Mouse (Mus musculus) CH12.LX (cell line): ENCODE results near the gene Fgfrl1. TPM values are rescaled to one million over a fixed set of nuclear protein-coding genes. Genes with fewer than 3 reads are reported as not detected.

Source experiments
- DNase-seq: peaks from one replicate; pipeline ENCODE4 v3.0.0-alpha.2; 2013; ENCODE audit errors: extremely low read depth
- H3K27ac ChIP-seq: 2 replicates; pipeline ENCODE4 v1.5.1; 2012; ENCODE audit warnings: low read depth, mild to moderate bottlenecking, control low read depth, moderate library complexity; ENCODE audit not compliant: insufficient read depth
- H3K27me3 ChIP-seq: replicated peaks from 2 replicates; pipeline ENCODE3; 2012; ENCODE audit warnings: inconsistent platforms
- H3K36me3 ChIP-seq, 2 experiments: replicated peaks in 1 of 2; 2 replicates each; pipeline versions ENCODE3 to v1.6.1; 2012; ENCODE audit warnings: inconsistent platforms in 1 of 2, low read length in 1 of 2, mild to moderate bottlenecking in 1 of 2, mixed read lengths in 1 of 2, moderate library complexity in 1 of 2; ENCODE audit not compliant: control insufficient read depth in 1 of 2, insufficient read depth in 1 of 2
- H3K4me1 ChIP-seq, 2 experiments: 2 replicates each; pipeline ENCODE4 v1.6.1; 2012; ENCODE audit warnings: inconsistent platforms in 1 of 2, moderate library complexity in 1 of 2; ENCODE audit not compliant: insufficient read depth in 2 of 2, control insufficient read depth in 1 of 2
- H3K4me2 ChIP-seq: 2 replicates; pipeline ENCODE4 v1.6.1; 2012; ENCODE audit warnings: low read depth, mild to moderate bottlenecking, control low read depth; ENCODE audit not compliant: poor library complexity, insufficient read depth, severe bottlenecking
- H3K4me3 ChIP-seq, 3 experiments: fragments of 150-350 bp in 1 of 3; sonication (generic) in 1 of 3; replicated peaks in 1 of 3; 2 replicates each; pipeline versions ENCODE3 to v1.5.1; 2011 to 2012; ENCODE audit warnings: low read depth in 2 of 3, low read length in 2 of 3, mild to moderate bottlenecking in 2 of 3, moderate library complexity in 2 of 3, control low read depth in 1 of 3, improper control_type of control experiment in 1 of 3, inconsistent platforms in 1 of 3, mixed read lengths in 1 of 3; ENCODE audit not compliant: poor library complexity in 1 of 3
- H3K79me2 ChIP-seq: replicated peaks from 2 replicates; pipeline ENCODE4 v1.6.1; 2012; ENCODE audit warnings: mild to moderate bottlenecking, moderate library complexity; ENCODE audit not compliant: control insufficient read depth, poor library complexity, insufficient read depth, severe bottlenecking; ENCODE audit errors: extremely low read depth
- H3K9ac ChIP-seq: 2 replicates; pipeline ENCODE4 v1.6.1; 2012; ENCODE audit warnings: low read depth, mild to moderate bottlenecking, control low read depth, moderate library complexity; ENCODE audit not compliant: insufficient read depth
- H3K9me3 ChIP-seq: replicated peaks from 2 replicates; pipeline ENCODE3; 2012; ENCODE audit warnings: low read length, inconsistent platforms, mixed read lengths
- BHLHE40 ChIP-seq: IDR thresholded peaks from 2 replicates; pipeline ENCODE4 v1.6.1; 2011; ENCODE audit warnings: mild to moderate bottlenecking, low read depth, low read length, improper control_type of control experiment
- ELF1 ChIP-seq: IDR thresholded peaks from 2 replicates; pipeline ENCODE4 v1.6.1; 2014; ENCODE audit warnings: low read depth, mild to moderate bottlenecking, inconsistent platforms, low read length, improper control_type of control experiment
- EP300 ChIP-seq: IDR thresholded peaks from 2 replicates; pipeline ENCODE4 v1.6.1; 2011; ENCODE audit warnings: low read length, improper control_type of control experiment
- GABPA ChIP-seq: IDR thresholded peaks from 2 replicates; pipeline ENCODE4 v1.6.1; 2012; ENCODE audit warnings: low read depth, low read length, improper control_type of control experiment, inconsistent platforms; ENCODE audit not compliant: insufficient replicate concordance
- IRF4 ChIP-seq: IDR thresholded peaks from 2 replicates; pipeline ENCODE4 v1.6.1; 2014; ENCODE audit warnings: low read depth, mild to moderate bottlenecking, inconsistent platforms, low read length, improper control_type of control experiment
- MEF2A ChIP-seq: IDR thresholded peaks from 2 replicates; pipeline ENCODE4 v1.6.1; 2014; ENCODE audit warnings: low read depth, mild to moderate bottlenecking, inconsistent platforms, low read length, improper control_type of control experiment, borderline replicate concordance
- MXI1 ChIP-seq: IDR thresholded peaks from 2 replicates; pipeline ENCODE4 v1.6.1; 2011; ENCODE audit warnings: mild to moderate bottlenecking, low read depth, low read length, improper control_type of control experiment
- MYC ChIP-seq: IDR thresholded peaks from 2 replicates; pipeline ENCODE4 v1.6.1; 2011; ENCODE audit warnings: low read depth, mild to moderate bottlenecking, improper control_type of control experiment, low read length
- PAX5 ChIP-seq: IDR thresholded peaks from 2 replicates; pipeline ENCODE4 v1.6.1; 2012; ENCODE audit warnings: low read length, inconsistent platforms, mixed read lengths
- POLR2A ChIP-seq: IDR thresholded peaks from 2 replicates; pipeline ENCODE4 v1.6.1; 2011; ENCODE audit warnings: low read depth, mild to moderate bottlenecking, improper control_type of control experiment, low read length
- RAD21 ChIP-seq: IDR thresholded peaks from 2 replicates; pipeline ENCODE4 v1.6.1; 2011; ENCODE audit warnings: low read depth, mild to moderate bottlenecking, low read length, improper control_type of control experiment, moderate library complexity
- RCOR1 ChIP-seq: conservative IDR thresholded peaks from 2 replicates; pipeline ENCODE4 v1.6.1; 2012; ENCODE audit warnings: low read depth, mild to moderate bottlenecking, inconsistent platforms, low read length, improper control_type of control experiment
- SMC3 ChIP-seq: IDR thresholded peaks from 2 replicates; pipeline ENCODE4 v1.6.1; 2011; ENCODE audit warnings: low read depth, low read length, improper control_type of control experiment
- TCF12 ChIP-seq: IDR thresholded peaks from 2 replicates; pipeline ENCODE4 v1.6.1; 2014; ENCODE audit warnings: low read depth, mild to moderate bottlenecking, inconsistent platforms, low read length, improper control_type of control experiment
- USF1 ChIP-seq: IDR thresholded peaks from 2 replicates; pipeline ENCODE4 v1.6.1; 2014; ENCODE audit warnings: low read depth, mild to moderate bottlenecking, inconsistent platforms, low read length, improper control_type of control experiment
- ZC3H11A ChIP-seq: IDR thresholded peaks from 2 replicates; pipeline ENCODE4 v1.6.1; 2012; ENCODE audit warnings: low read depth, mild to moderate bottlenecking, inconsistent platforms, low read length, improper control_type of control experiment
- ZKSCAN1 ChIP-seq: IDR thresholded peaks from 2 replicates; pipeline ENCODE4 v1.6.1; 2012; ENCODE audit warnings: low read depth, inconsistent platforms, low read length, improper control_type of control experiment, borderline replicate concordance
- ZMIZ1 ChIP-seq: IDR thresholded peaks from 2 replicates; pipeline ENCODE4 v1.6.1; 2012; ENCODE audit warnings: low read depth, mild to moderate bottlenecking, inconsistent platforms, low read length, improper control_type of control experiment
- ZNF384 ChIP-seq: IDR thresholded peaks from 2 replicates; pipeline ENCODE4 v1.6.1; 2012; ENCODE audit warnings: low read depth, low read length, improper control_type of control experiment, inconsistent platforms
- dilution Hi-C: fragments of 300-500 bp; cut with MboI; formaldehyde crosslinking; loops from 2 replicates; pipeline ENCODE4 v1.14.3; 2020; ENCODE audit warnings: low sequenced_read_pairs; ENCODE audit not compliant: extremely low pct_unique_long_range_greater_than_20kb, extremely low pct_ligation_motif_present
- in situ Hi-C: fragments of 300-500 bp; cut with MboI; formaldehyde crosslinking; loops from 3 replicates; pipeline ENCODE4 v1.14.3; 2019; ENCODE audit warnings: low sequenced_read_pairs, low pct_ligation_motif_present, low pct_unique_long_range_greater_than_20kb, mixed read lengths
- polyA plus RNA-seq: library from polyadenylated mRNA; unstranded; fragments of >175 nt; gene quantifications from 2 replicates; pipeline ENCODE4 v1.2.1, GENCODE M21; 2012; ENCODE audit warnings: low read depth; ENCODE audit not compliant: insufficient read length
- total RNA-seq, 2 experiments: library from RNA; depleted of rRNA; stranded (reverse); fragments of 300-350 nt in 1 of 2; fragments of >200 nt in 1 of 2; gene quantifications; 2 replicates each; pipeline ENCODE4 v1.2.3; 2012 to 2014

The Fgfrl1 gene
- total and polyA plus RNA-seq, 3 experiments = 0.17 to 0.64 (median 0.26) TPM

GRCm38 (mm10) chr5:108708981-108709731 is 17.0 kb downstream of the Fgfrl1 start:
- in situ Hi-C loops = no loop called here
- no peaks in the 10 kb centered on the region for H3K9me3 ChIP-seq
- peaks cover 14% of the 10 kb centered on the region for H3K27me3 ChIP-seq
- no peak for TF ChIP-seq IRF4
- no peak for TF ChIP-seq RAD21
- TF ChIP-seq MYC = no peak
- TF ChIP-seq ZNF384 = no peak
- TF ChIP-seq TCF12 = no peak
- TF ChIP-seq SMC3 = no peak
- no peak for TF ChIP-seq GABPA
- TF ChIP-seq EP300 = no peak
- TF ChIP-seq ZKSCAN1 = no peak
- no peak for TF ChIP-seq ZC3H11A
- no peak for TF ChIP-seq MXI1
- TF ChIP-seq BHLHE40 = no peak
- no peak for TF ChIP-seq RCOR1
- TF ChIP-seq USF1 = no peak
- TF ChIP-seq ZMIZ1 = no peak
- H3K9ac ChIP-seq = no peak overlapping the region
- no peak overlapping the region for H3K4me2 ChIP-seq
- no peak overlapping the region for H3K27ac ChIP-seq
- dilution Hi-C loops = no loop called here
- no peaks in the 10 kb centered on the region for H3K4me1 ChIP-seq
- DNase-seq = no peak
- H3K36me3 ChIP-seq = no peaks in the 10 kb centered on the region
- no peaks in the 10 kb centered on the region for H3K79me2 ChIP-seq
- H3K4me3 ChIP-seq = no peak overlapping the region

- Histone ChIP-seq H3K27ac (no peak overlapping the region), H3K9me3 (no peaks in the 10 kb centered on the region), H3K79me2 (no peaks in the 10 kb centered on the region), H3K4me1 (no peaks in the 10 kb centered on the region), H3K4me3 (no peak overlapping the region), H3K27me3 (peaks cover 25% of the 10 kb centered on the region), H3K4me2 (no peak overlapping the region), H3K36me3 (no peaks in the 10 kb centered on the region), H3K9ac (no peak overlapping the region)
- TF ChIP-seq RAD21 (no peak), IRF4 (no peak), MEF2A (no peak), SMC3 (no peak), PAX5 (no peak), ZNF384 (no peak), TCF12 (no peak), POLR2A (no peak), ELF1 (no peak)
- dilution Hi-C loops (no loop called here), in situ Hi-C loops (no loop called here)
- no peak for DNase-seq
These were observed 19.8 kb downstream of the Fgfrl1 start for GRCm38 (mm10) chr5:108711968-108712367.
